Mouse (Mus musculus) liver, embryonic 14.5 days (tissue): ENCODE measurements around the gene Gck.

Source experiments
- CTCF ChIP-seq: IDR thresholded peaks from 2 replicates; pipeline ENCODE4 v1.5.1; 2016; ENCODE audit warnings: antibody characterized with exemption, low read depth, control low read depth
- EP300 ChIP-seq: IDR thresholded peaks from 2 replicates; pipeline ENCODE4 v1.6.1; 2016; ENCODE audit warnings: antibody characterized with exemption, low read depth

- TF ChIP-seq CTCF (no peak), EP300 (no peak)
Observed at GRCm38 (mm10) chr11:5887250-5887649, 62.6 kb downstream of the Gck start.
